Mouse (Mus musculus): ENCODE results near the gene Vdac1. TPM values are rescaled to one million over a fixed set of nuclear protein-coding genes. Genes with fewer than 3 reads are reported as not detected.
A peak's percentile ranks its signal among the peaks of the same experiment; 100 is the strongest.

Vdac1 gene
- polyA plus RNA-seq, 1 experiment, result 116 TPM

DNA sequence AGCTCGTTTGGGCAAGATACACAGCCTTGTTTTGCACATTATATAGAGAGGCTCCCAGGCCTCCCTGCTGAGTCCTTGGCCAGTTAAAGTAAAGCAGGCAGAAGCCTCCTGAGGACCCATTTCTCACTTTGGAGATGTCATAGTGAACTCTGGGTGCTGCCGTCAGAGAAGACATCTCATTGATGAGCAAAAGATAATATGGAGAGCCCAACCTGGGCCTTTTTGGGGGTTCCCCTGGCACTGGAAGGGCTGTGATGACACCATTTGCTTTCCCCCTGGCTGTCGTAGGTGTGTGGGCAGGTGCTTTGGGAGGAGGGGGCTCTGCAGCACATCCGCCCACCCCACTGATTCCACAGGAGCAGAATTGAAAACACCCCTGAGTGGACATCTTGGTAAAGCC, 18.4 kb upstream of the Vdac1 start:
- no peak overlapping the region for H3K4me3 ChIP-seq (ENCODE audit: insufficient read depth, low read length)
- no peak overlapping the region for H3K27ac ChIP-seq (ENCODE audit: insufficient read depth, low read depth, low read length)
- peaks cover 19% of the 10 kb centered on the region for H3K4me1 ChIP-seq (ENCODE audit: control insufficient read depth, insufficient read depth, low read length)
- no peak for TF ChIP-seq CTCF (IDR thresholded peaks at IDR 0.05; ENCODE audit: low read depth, low read length)
- no peak for TF ChIP-seq POLR2A (IDR thresholded peaks at IDR 0.05; ENCODE audit: borderline replicate concordance, low read depth, low read length)

- peak; percentile 68 for TF ChIP-seq CTCF (IDR thresholded peaks at IDR 0.05; ENCODE audit: low read depth, low read length)
- no peak for TF ChIP-seq POLR2A (IDR thresholded peaks at IDR 0.05; ENCODE audit: borderline replicate concordance, low read depth, low read length)
- no peak overlapping the region for H3K4me3 ChIP-seq (ENCODE audit: insufficient read depth, low read length)
- no peak overlapping the region for H3K27ac ChIP-seq (ENCODE audit: insufficient read depth, low read depth, low read length)
- peaks cover 11% of the 10 kb centered on the region for H3K4me1 ChIP-seq (ENCODE audit: control insufficient read depth, insufficient read depth, low read length)
Measured at GRCm38 (mm10) chr11:52343162-52343561, 17.5 kb upstream of the Vdac1 start.

GRCm38 (mm10) chr11:52344991-52345777, 15.5 kb upstream of the Vdac1 start:
- H3K4me3 ChIP-seq (ENCODE audit: insufficient read depth, low read length), result no peak overlapping the region
- H3K27ac ChIP-seq (ENCODE audit: insufficient read depth, low read depth, low read length), result no peak overlapping the region
- peaks cover 6% of the 10 kb centered on the region for H3K4me1 ChIP-seq (ENCODE audit: control insufficient read depth, insufficient read depth, low read length)
- TF ChIP-seq CTCF (IDR thresholded peaks at IDR 0.05; ENCODE audit: low read depth, low read length) (no peak), POLR2A (IDR thresholded peaks at IDR 0.05; ENCODE audit: borderline replicate concordance, low read depth, low read length) (no peak)

DNA sequence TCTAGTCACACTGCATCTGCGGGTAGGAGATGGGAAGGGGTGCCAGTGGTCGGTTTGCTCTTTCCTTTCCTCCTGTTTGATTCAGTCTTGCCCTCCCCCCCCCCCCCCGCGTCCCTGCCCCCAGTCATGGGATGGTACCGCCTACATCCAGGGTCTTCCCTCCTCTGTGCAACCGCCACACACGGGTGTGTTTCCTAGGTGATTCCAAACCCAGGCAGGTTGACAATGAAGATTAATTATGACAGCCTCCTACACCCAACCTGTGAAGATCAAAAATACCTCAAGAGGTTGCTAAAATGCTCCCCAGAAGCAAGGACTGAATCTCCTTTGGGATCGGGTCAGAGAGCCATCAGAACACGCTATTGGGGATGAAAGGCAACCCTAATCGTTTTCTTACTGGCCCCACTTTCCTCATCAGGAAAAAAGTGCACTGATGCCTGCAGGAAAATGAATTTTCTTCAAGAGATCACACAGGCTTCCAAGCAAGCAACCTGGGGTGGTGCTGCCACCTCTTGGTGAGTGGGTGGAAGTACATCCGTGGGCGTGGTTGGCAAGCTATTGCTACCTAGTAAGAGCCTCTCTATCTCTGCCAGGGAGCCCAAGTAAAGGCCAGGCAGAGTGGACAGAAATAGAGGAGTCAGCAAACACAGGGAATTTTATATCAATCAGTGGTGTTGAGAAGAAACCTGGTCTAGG, 14.6 kb upstream of the Vdac1 start:
- peak overlapping the region; percentile 10; the same call in 1 of the 2 replicates for H3K4me3 ChIP-seq (ENCODE audit: insufficient read depth, low read length)
- TF ChIP-seq POLR2A (IDR thresholded peaks at IDR 0.05; ENCODE audit: borderline replicate concordance, low read depth, low read length) (no peak), CTCF (IDR thresholded peaks at IDR 0.05; ENCODE audit: low read depth, low read length) (peak; percentile 53)
- no peak overlapping the region for H3K27ac ChIP-seq (ENCODE audit: insufficient read depth, low read depth, low read length)
- peaks cover 7% of the 10 kb centered on the region for H3K4me1 ChIP-seq (ENCODE audit: control insufficient read depth, insufficient read depth, low read length)

GRCm38 (mm10) chr11:52346635-52347005, 14.0 kb upstream of the Vdac1 start:
- no peak overlapping the region for H3K27ac ChIP-seq (ENCODE audit: insufficient read depth, low read depth, low read length)
- no peak for TF ChIP-seq CTCF (IDR thresholded peaks at IDR 0.05; ENCODE audit: low read depth, low read length)
- TF ChIP-seq POLR2A (IDR thresholded peaks at IDR 0.05; ENCODE audit: borderline replicate concordance, low read depth, low read length), result no peak
- peaks cover 9% of the 10 kb centered on the region for H3K4me1 ChIP-seq (ENCODE audit: control insufficient read depth, insufficient read depth, low read length)
- peak overlapping the region; percentile 10; the same call in 1 of the 2 replicates for H3K4me3 ChIP-seq (ENCODE audit: insufficient read depth, low read length)

DNA sequence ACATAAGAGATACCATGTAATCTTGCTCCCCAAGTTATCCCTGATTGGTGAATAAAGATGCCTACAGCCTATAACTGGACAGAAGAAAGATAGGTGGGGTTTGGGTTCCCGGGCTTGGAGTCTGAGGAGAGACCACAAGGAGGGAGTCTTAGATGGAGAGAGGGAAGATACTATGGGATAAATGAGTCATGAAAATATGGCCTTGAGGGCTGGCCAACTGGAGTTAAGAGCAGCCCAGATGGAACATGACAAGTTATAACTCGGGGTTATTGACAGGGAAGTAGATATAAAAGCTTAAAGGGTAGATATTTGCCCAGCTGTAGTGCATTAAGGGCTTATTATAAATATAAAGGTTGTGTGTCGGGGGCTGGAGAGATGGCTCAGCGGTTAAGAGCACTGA, 12.5 kb upstream of the Vdac1 start:
- TF ChIP-seq POLR2A (IDR thresholded peaks at IDR 0.05; ENCODE audit: borderline replicate concordance, low read depth, low read length) (no peak), CTCF (IDR thresholded peaks at IDR 0.05; ENCODE audit: low read depth, low read length) (no peak)

DNA sequence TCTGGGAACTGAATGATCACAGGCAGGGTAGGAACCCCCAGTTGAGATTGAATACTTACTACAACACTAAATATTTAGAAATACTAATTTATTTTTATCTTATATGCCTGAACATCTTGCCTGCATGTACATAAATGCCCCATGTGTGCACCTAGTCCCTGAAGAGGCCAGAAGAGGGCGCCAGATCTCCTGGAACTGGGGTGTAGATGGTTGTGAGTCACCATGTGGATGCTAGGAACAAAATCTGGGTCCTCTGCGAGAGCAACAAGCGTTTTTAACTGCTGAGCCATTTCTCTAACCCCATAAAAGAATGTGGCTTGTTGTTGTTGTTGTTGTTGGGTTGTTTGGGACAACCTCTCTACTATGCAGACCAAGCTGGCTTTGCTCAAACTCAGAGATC, 11.9 kb upstream of the Vdac1 start:
- peaks cover 12% of the 10 kb centered on the region for H3K4me1 ChIP-seq (ENCODE audit: control insufficient read depth, insufficient read depth, low read length)

More for the DNA sequence above, 12.5 kb upstream of the Vdac1 start:
- peaks cover 9% of the 10 kb centered on the region for H3K4me1 ChIP-seq (ENCODE audit: control insufficient read depth, insufficient read depth, low read length)
- H3K27ac ChIP-seq (ENCODE audit: insufficient read depth, low read depth, low read length), result no peak overlapping the region
- no peak overlapping the region for H3K4me3 ChIP-seq (ENCODE audit: insufficient read depth, low read length)

DNA sequence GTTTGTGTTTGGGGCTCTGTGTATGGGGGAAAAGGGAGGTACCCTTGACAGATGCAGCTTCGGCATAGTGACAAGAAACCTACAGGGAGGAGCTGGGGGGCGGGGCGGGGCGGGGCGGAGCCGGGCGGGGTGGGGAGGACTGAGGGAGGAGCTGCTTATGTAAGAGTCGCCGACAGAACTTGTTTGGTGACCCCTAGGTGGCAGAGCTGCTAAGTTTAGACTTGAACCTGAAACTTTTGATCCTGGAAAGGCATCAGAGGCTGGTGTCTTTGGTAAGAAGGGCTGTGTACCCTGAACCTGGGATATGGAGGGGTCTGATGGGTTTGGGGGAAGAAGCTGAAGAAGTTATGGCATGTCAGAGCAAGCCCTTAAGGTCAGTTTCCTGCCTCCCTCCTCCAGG, 9.7 kb upstream of the Vdac1 start:
- peaks cover 13% of the 10 kb centered on the region for H3K4me1 ChIP-seq (ENCODE audit: control insufficient read depth, insufficient read depth, low read length)
- no peak overlapping the region for H3K4me3 ChIP-seq (ENCODE audit: insufficient read depth, low read length)

More for the DNA sequence above, 11.9 kb upstream of the Vdac1 start:
- H3K4me3 ChIP-seq (ENCODE audit: insufficient read depth, low read length), result no peak overlapping the region
- H3K27ac ChIP-seq (ENCODE audit: insufficient read depth, low read depth, low read length), result no peak overlapping the region
- TF ChIP-seq POLR2A (IDR thresholded peaks at IDR 0.05; ENCODE audit: borderline replicate concordance, low read depth, low read length) (no peak), CTCF (IDR thresholded peaks at IDR 0.05; ENCODE audit: low read depth, low read length) (peak; percentile 25; the same call in 1 of the 2 replicates)

GRCm38 (mm10) chr11:52352271-52352670, 8.4 kb upstream of the Vdac1 start:
- Histone ChIP-seq H3K4me3 (ENCODE audit: insufficient read depth, low read length) (no peak overlapping the region), H3K4me1 (ENCODE audit: control insufficient read depth, insufficient read depth, low read length) (peaks cover 8% of the 10 kb centered on the region; the same call in 1 of the 2 replicates), H3K27ac (ENCODE audit: insufficient read depth, low read depth, low read length) (no peak overlapping the region)
- TF ChIP-seq CTCF (IDR thresholded peaks at IDR 0.05; ENCODE audit: low read depth, low read length), result no peak
- TF ChIP-seq POLR2A (IDR thresholded peaks at IDR 0.05; ENCODE audit: borderline replicate concordance, low read depth, low read length), result no peak

More for the DNA sequence above, 9.7 kb upstream of the Vdac1 start:
- no peak for TF ChIP-seq POLR2A (IDR thresholded peaks at IDR 0.05; ENCODE audit: borderline replicate concordance, low read depth, low read length)
- TF ChIP-seq CTCF (IDR thresholded peaks at IDR 0.05; ENCODE audit: low read depth, low read length), result no peak
- H3K27ac ChIP-seq (ENCODE audit: insufficient read depth, low read depth, low read length), result no peak overlapping the region

DNA sequence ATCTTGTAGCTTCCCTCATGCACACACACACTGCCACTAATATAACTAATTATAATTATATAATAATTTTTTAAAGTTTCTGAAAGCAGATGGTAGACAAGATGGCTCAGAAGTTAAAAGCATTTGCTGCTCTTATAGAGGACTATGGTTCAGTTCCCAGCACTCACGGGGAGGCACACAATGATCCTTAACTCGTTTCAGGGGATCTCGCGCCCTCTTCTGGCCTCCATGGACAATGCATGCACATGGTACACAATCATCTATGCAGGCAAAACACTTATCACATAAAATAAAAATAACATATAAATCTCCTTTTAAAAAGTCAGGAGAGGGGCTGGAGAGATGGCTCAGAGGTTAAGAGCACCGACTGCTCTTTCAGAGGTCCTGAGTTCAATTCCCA, 6.0 kb upstream of the Vdac1 start:
- no peak for TF ChIP-seq POLR2A (IDR thresholded peaks at IDR 0.05; ENCODE audit: borderline replicate concordance, low read depth, low read length)
- TF ChIP-seq CTCF (IDR thresholded peaks at IDR 0.05; ENCODE audit: low read depth, low read length), result no peak
- H3K27ac ChIP-seq (ENCODE audit: insufficient read depth, low read depth, low read length), result no peak overlapping the region
- no peak overlapping the region for H3K4me3 ChIP-seq (ENCODE audit: insufficient read depth, low read length)
- H3K4me1 ChIP-seq (ENCODE audit: control insufficient read depth, insufficient read depth, low read length), result peaks cover 10% of the 10 kb centered on the region

Data from bone marrow macrophage, adult 2 months (primary cell).